In genomic region chr15:25598313-25598712, GRCm38 (mm10) we compare ENCODE assay signal across 26 mouse cellular contexts.
"Had no signal": no experiment of that assay in that cellular context is flagged by ENCODE, and none has a peak within 500 bp of the region (broad histone marks: within the 10 kb centered on the region; RNA-seq: fewer than 3 reads in every experiment).

No protein-coding gene starts in this region.

- ATAC-seq: hindbrain, embryonic 16.5 days; inflammation-experienced regulatory T-cells, adult 6 months; intestine, embryonic 15.5 days; intestine, postnatal 0 days; liver, embryonic 12.5 days had no signal

- H3K4me3 ChIP-seq: gastrocnemius, adult 2 months; heart, adult 2 months; heart, embryonic 12.5 days; hindbrain, embryonic 10.5 days; hindbrain, embryonic 12.5 days; intestine, embryonic 15.5 days; layer of hippocampus, adult 2 months; left cerebral cortex, adult 2 months; limb, embryonic 10.5 days; limb, embryonic 12.5 days; liver, embryonic 12.5 days had no signal

- H3K27me3 ChIP-seq: heart, embryonic 12.5 days; hindbrain, embryonic 12.5 days; intestine, embryonic 15.5 days; limb, embryonic 12.5 days; liver, embryonic 12.5 days had no signal

- DNase-seq: gastrocnemius, adult 2 months; gastrocnemius, postnatal 10 days; gastrocnemius, postnatal 25 days; heart, adult 2 months; heart, postnatal 10 days; heart, postnatal 4 days; kidney, adult 18-20 months; kidney, adult 8-10 months; kidney, postnatal 10 days; kidney, postnatal 25 days; kidney, postnatal 4 days; liver had no signal

- H3K27ac ChIP-seq: gastrocnemius, adult 2 months; heart, adult 2 months; hindbrain, embryonic 10.5 days; hindbrain, embryonic 12.5 days; hindbrain, embryonic 14.5 days; intestine, embryonic 15.5 days; layer of hippocampus, adult 2 months; left cerebral cortex, adult 2 months; limb, embryonic 10.5 days; limb, embryonic 12.5 days; liver, embryonic 12.5 days; liver, embryonic 14.5 days had no signal

- H3K9me3 ChIP-seq: hindbrain, embryonic 10.5 days; hindbrain, embryonic 12.5 days; intestine, embryonic 15.5 days; limb, embryonic 10.5 days; limb, embryonic 12.5 days; liver, embryonic 12.5 days had no signal

- H3K4me1 ChIP-seq: intestine, embryonic 15.5 days; liver, embryonic 12.5 days had no signal

- H3K36me3 ChIP-seq: heart, embryonic 12.5 days; hindbrain, embryonic 10.5 days; hindbrain, embryonic 12.5 days; intestine, embryonic 15.5 days; limb, embryonic 10.5 days; limb, embryonic 12.5 days; liver, embryonic 12.5 days had no signal

- H3K4me2 ChIP-seq: heart, embryonic 12.5 days; hindbrain, embryonic 12.5 days; hindbrain, embryonic 14.5 days; intestine, embryonic 15.5 days; limb, embryonic 12.5 days; liver, embryonic 12.5 days had no signal

- H3K9ac ChIP-seq: heart, embryonic 12.5 days; hindbrain, embryonic 12.5 days; hindbrain, embryonic 14.5 days; intestine, embryonic 15.5 days; limb, embryonic 12.5 days; liver, embryonic 12.5 days; liver, embryonic 14.5 days had no signal
